Mouse (Mus musculus) megakaryocyte-erythroid progenitor cell, adult 5-6 weeks (primary cell): ENCODE data around the gene Serpinb1b. TPM values are rescaled to one million over a fixed set of nuclear protein-coding genes. Genes with fewer than 3 reads are reported as not detected.

Experiments used
- ATAC-seq: replicated peaks from 2 replicates; pipeline ENCODE4 v1.8.0; 2016; ENCODE audit warnings: mild to moderate bottlenecking, inconsistent platforms; ENCODE audit not compliant: severe bottlenecking, poor library complexity, low FRiP score, low TSS enrichment
- total RNA-seq, 2 experiments: library from RNA; stranded (forward) in 1 of 2; stranded (reverse) in 1 of 2; fragments of 200-1000, 215-1000 nt in 1 of 2; fragments of >200 nt in 1 of 2; fragmentation: Nextera tagmentation in 1 of 2; gene quantifications; 2 replicates each; pipeline ENCODE4 v1.2.3; 2014 to 2017

The Serpinb1b gene
- total RNA-seq, 2 experiments from 2014 or later = not detected

DNA sequence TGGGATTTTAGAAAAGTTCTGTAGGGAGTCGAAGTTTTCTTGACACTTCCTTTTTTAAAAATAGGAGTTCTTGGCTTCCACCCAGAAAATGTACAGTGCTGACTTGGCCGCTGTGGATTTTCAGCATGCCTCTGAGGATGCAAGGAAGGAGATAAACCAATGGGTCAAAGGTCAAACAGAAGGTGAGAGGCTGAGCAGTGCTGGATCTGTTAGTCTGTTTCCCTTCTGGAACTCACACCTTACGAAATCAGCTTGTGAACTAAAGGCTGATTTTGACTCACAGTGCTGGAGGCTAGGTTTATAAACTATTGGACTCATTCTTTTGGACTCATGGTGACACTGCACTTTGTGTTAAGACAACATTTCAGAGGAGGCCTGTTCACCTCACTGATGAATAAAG is 11.2 kb downstream of the Serpinb1b start:
- no peak for ATAC-seq

DNA sequence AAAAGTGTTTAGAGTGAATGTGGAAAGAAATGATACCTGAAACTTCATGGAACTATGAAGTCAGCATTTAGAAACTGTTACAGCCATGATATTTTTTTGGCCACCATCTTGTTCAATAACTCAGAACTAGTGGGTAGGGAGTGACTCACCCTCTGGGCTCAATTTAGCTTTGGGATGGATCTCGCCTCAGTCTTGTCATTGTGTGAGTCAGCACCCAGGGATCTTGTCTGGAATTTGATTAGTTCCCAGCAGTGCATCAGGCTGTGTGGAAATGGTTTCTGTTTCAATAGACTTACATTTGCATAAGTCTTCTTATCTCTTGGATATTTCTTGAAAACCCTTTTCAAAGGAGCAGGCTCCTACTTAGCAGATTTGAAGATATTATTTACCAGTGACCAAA is 12.2 kb downstream of the Serpinb1b start:
- ATAC-seq = no peak

DNA sequence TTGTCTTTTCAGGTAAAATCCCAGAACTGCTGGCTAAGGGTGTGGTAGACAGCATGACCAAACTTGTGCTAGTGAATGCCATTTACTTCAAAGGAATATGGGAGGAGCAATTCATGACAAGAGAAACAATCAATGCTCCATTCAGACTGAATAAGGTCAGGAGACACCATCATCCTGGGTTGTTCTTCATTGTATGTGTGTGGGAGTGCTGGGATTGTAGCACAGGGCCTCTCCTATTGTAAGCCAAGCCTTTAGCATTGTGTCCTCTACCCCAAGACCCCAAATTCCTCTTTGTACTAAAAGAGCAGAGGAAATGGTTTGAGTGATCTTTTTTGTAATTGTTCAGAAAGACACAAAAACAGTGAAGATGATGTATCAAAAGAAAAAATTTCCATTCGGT is 12.9 kb downstream of the Serpinb1b start:
- no peak for ATAC-seq

DNA sequence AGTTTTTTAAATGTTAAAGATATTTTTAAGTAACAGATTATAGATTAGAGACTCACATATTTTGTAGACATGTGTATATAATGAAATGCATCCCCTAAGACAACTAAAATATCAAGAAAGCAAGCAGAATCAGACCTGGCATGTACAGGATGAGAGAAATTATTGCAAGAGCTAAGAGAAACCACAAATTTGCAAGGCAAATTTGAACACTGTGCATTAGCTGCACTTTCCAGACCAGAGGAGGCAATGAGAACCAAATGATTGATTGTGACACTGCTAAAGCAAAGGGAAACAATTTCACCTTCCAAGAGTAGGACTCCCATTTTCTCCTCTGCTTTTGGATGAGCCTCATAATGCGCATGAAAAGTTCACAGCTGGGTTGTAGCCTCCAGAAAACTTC is 17.2 kb downstream of the Serpinb1b start:
- ATAC-seq = no peak

DNA sequence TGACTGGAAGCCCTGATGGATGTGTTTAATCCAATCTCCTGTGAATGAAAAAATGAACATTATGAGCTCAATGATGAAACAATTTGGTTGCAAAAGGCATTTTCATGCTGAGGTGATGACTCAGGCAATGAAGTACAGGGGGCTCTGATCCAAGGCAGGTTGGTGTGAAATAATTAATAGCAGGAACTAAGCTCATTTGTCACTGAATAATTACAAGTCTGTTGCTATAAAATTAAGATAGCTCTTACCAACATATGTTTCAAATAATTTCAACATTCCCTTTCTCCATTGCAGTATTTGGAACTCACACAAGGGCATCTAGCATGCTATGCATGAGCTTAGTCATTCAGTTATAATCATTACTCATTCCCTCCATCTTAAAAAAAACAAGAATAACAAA is 27.3 kb downstream of the Serpinb1b start:
- no peak for ATAC-seq

DNA sequence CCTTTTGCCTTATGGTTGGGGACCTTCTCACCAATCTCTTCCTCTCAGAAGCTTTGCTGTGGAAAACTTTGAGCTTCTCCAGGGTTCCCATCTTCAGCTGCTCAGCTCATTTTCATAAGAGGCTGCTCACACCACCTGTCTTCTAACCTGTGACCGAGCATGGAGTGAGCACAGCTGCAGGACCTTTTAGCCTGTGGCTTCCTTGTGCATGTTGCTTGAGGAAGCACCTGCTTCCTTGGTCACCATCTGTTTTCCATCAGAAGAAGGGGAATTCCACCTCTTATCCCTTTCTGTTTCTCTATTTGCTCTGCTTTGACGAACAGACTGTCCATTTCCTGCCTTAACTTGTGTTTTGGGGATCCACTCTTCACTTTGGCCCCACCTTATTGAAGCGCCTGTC is 34.7 kb downstream of the Serpinb1b start:
- no peak for ATAC-seq

DNA sequence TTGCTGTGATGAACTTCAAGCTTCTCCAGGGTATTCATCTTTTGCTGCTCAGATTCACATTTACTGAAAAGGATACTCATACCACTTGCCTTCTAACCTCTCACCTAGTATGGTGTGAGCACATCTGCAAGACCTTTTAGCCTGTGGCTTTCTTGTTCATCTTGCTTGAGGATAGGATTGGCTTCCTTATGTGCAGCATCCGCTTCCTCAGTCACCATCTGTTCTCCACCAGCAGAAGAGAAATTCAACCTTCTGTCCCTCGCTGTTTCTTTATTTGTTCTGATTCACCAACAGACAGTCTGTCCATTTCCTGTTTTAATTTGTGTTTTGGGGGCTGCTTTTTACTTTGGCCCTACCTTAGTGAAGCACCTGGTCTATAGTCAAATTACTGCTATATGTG is 59.3 kb downstream of the Serpinb1b start:
- no peak for ATAC-seq

DNA sequence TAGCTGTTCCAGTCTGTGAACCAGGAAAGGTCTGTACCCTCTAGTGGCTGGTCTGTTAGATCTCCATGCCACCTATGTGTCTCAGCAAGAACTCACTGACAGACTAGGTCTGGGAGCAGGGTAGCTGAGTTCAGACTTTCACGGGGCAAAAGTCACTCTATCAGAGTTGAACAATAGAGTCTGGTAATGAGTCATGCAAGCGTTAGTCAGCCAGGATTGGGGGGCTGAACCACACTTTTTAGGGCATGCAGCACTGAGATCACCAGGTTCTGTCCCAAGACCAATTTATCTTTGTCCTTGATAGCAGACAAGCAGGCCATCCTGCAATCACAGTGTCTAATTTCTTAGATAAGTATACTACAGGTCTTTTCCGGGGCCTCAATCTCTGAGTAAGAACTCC is 63.1 kb downstream of the Serpinb1b start:
- no peak for ATAC-seq

Other genes starting within 250 kb of the Serpinb1b start
- gene Serpinb1a, start 227.4 kb upstream of the Serpinb1b start, total RNA-seq (2014; fragmentation: Nextera tagmentation) = 2.4 and 16.7 TPM in 2 replicates
- gene Serpinb1a, start 227.4 kb upstream of the Serpinb1b start, total RNA-seq (2017) = 10.1 and 35.8 TPM in 2 replicates
- gene Serpinb1c, start 180.4 kb upstream of the Serpinb1b start, total RNA-seq (2014; fragmentation: Nextera tagmentation) = not detected in 2 replicates
- gene Serpinb1c, start 180.4 kb upstream of the Serpinb1b start, total RNA-seq (2017) = not detected in 2 replicates
- 10.1 and 14.4 TPM in 2 replicates for gene Serpinb6b, start 113.4 kb upstream of the Serpinb1b start, total RNA-seq (2014; fragmentation: Nextera tagmentation)
- gene Serpinb6b, start 113.4 kb upstream of the Serpinb1b start, total RNA-seq (2017) = 36.7 and 70.1 TPM in 2 replicates
- 6.1 and 7.9 TPM in 2 replicates for gene Serpinb9, start 75.3 kb upstream of the Serpinb1b start, total RNA-seq (2014; fragmentation: Nextera tagmentation)
- gene Serpinb9, start 75.3 kb upstream of the Serpinb1b start, total RNA-seq (2017) = 5.8 and 12.1 TPM in 2 replicates
- not detected in 2 replicates for gene Serpinb9b, start 51.2 kb upstream of the Serpinb1b start, total RNA-seq (2014; fragmentation: Nextera tagmentation)
- gene Serpinb9b, start 51.2 kb upstream of the Serpinb1b start, total RNA-seq (2017) = not detected in 2 replicates
- not detected in 2 replicates for gene Serpinb9c, start 81.2 kb downstream of the Serpinb1b start, total RNA-seq (2014; fragmentation: Nextera tagmentation)
- not detected in 2 replicates for gene Serpinb9c, start 81.2 kb downstream of the Serpinb1b start, total RNA-seq (2017)
- not detected in 2 replicates for gene Serpinb9d, start 114.4 kb downstream of the Serpinb1b start, total RNA-seq (2014; fragmentation: Nextera tagmentation)
- not detected in 2 replicates for gene Serpinb9d, start 114.4 kb downstream of the Serpinb1b start, total RNA-seq (2017)
- not detected in 2 replicates for gene Serpinb9e, start 171.0 kb downstream of the Serpinb1b start, total RNA-seq (2014; fragmentation: Nextera tagmentation)
- gene Serpinb9e, start 171.0 kb downstream of the Serpinb1b start, total RNA-seq (2017) = not detected in 2 replicates
- not detected in 2 replicates for gene Serpinb9f, start 245.5 kb downstream of the Serpinb1b start, total RNA-seq (2014; fragmentation: Nextera tagmentation)
- gene Serpinb9f, start 245.5 kb downstream of the Serpinb1b start, total RNA-seq (2017) = not detected in 2 replicates